In genomic region chr10:93878732-93879131, GRCm38 (mm10) we compare ENCODE assay signal across 41 mouse cellular contexts. TPM values are rescaled to one million over a fixed set of nuclear protein-coding genes. Genes with fewer than 3 reads are reported as not detected.
"Had no signal": no experiment of that assay in that cellular context is flagged by ENCODE, and none has a peak within 500 bp of the region (broad histone marks: within the 10 kb centered on the region; RNA-seq: fewer than 3 reads in every experiment).

No protein-coding gene starts in this region.

- H3K27me3 ChIP-seq: limb, embryonic 12.5 days; limb, embryonic 13.5 days; limb, embryonic 15.5 days; liver, embryonic 12.5 days; liver, embryonic 13.5 days; liver, embryonic 15.5 days; lung, embryonic 15.5 days; megakaryocyte, embryonic 14.5 days; midbrain, embryonic 12.5 days; midbrain, embryonic 13.5 days; midbrain, embryonic 15.5 days; neural tube, embryonic 12.5 days; neural tube, embryonic 13.5 days had no signal

- H3K27ac ChIP-seq: limb, embryonic 10.5 days; limb, embryonic 12.5 days; limb, embryonic 13.5 days; limb, embryonic 15.5 days; liver, embryonic 12.5 days; liver, embryonic 13.5 days; liver, embryonic 14.5 days; liver, embryonic 15.5 days; lung, embryonic 15.5 days; macrophage; midbrain, embryonic 10.5 days; midbrain, embryonic 12.5 days; midbrain, embryonic 13.5 days; midbrain, embryonic 15.5 days; neural tube, embryonic 12.5 days; neural tube, embryonic 13.5 days had no signal

- H3K4me3 ChIP-seq: limb, embryonic 10.5 days; limb, embryonic 12.5 days; limb, embryonic 13.5 days; limb, embryonic 15.5 days; liver, embryonic 12.5 days; liver, embryonic 13.5 days; liver, embryonic 15.5 days; lung, embryonic 15.5 days; megakaryocyte, embryonic 14.5 days; midbrain, embryonic 10.5 days; midbrain, embryonic 12.5 days; midbrain, embryonic 13.5 days; midbrain, embryonic 15.5 days; myocyte; neural tube, embryonic 12.5 days; neural tube, embryonic 13.5 days had no signal

- H3K4me2 ChIP-seq: limb, embryonic 12.5 days; limb, embryonic 13.5 days; limb, embryonic 15.5 days; liver, embryonic 11.5 days; liver, embryonic 12.5 days; liver, embryonic 13.5 days; liver, embryonic 15.5 days; lung, embryonic 14.5 days; lung, embryonic 15.5 days; midbrain, embryonic 11.5 days; midbrain, embryonic 12.5 days; midbrain, embryonic 13.5 days; midbrain, embryonic 15.5 days; neural tube, embryonic 12.5 days; neural tube, embryonic 13.5 days had no signal

- H3K9me3 ChIP-seq: limb, embryonic 10.5 days; limb, embryonic 12.5 days; limb, embryonic 13.5 days; limb, embryonic 15.5 days; liver, embryonic 12.5 days; liver, embryonic 13.5 days; liver, embryonic 15.5 days; lung, embryonic 15.5 days; megakaryocyte, embryonic 14.5 days; midbrain, embryonic 10.5 days; midbrain, embryonic 12.5 days; midbrain, embryonic 13.5 days; midbrain, embryonic 15.5 days; neural tube, embryonic 12.5 days; neural tube, embryonic 13.5 days had no signal

- DNase-seq: left cerebral cortex, postnatal 4 days; liver; liver, embryonic 13.5 days; liver, postnatal 0 days; lung, adult 18-20 months; lung, adult 2 months; lung, embryonic 14.5 days; lung, postnatal 10 days; lung, postnatal 14 days; lung, postnatal 36 days; lung, postnatal 4 days; midbrain, embryonic 14.5 days had no signal

- H3K9ac ChIP-seq: limb, embryonic 12.5 days; limb, embryonic 13.5 days; limb, embryonic 15.5 days; liver, embryonic 12.5 days; liver, embryonic 13.5 days; liver, embryonic 14.5 days; liver, embryonic 15.5 days; liver, postnatal 0 days; lung, embryonic 14.5 days; lung, embryonic 15.5 days; midbrain, embryonic 12.5 days; midbrain, embryonic 13.5 days; midbrain, embryonic 15.5 days; neural tube, embryonic 12.5 days; neural tube, embryonic 13.5 days had no signal

- H3K4me1 ChIP-seq: limb, embryonic 12.5 days; limb, embryonic 13.5 days; limb, embryonic 15.5 days; lung, embryonic 15.5 days; midbrain, embryonic 10.5 days; midbrain, embryonic 12.5 days; midbrain, embryonic 13.5 days; midbrain, embryonic 15.5 days; neural tube, embryonic 12.5 days; neural tube, embryonic 13.5 days had no signal

- ATAC-seq: liver, embryonic 12.5 days; liver, postnatal 0 days; lung, postnatal 0 days; midbrain, embryonic 13.5 days; midbrain, embryonic 15.5 days; midbrain, embryonic 16.5 days had no signal

RNA-seq across cellular contexts. Expression of gene Usp44, which starts 47.4 kb away (rescaled TPM):
- total RNA-seq: left cerebral cortex, postnatal 14 days; left cerebral cortex, postnatal 25 days; left cerebral cortex, postnatal 36 days; liver, adult 2 months; megakaryocyte, adult 5-6 weeks; megakaryocyte-erythroid progenitor cell, adult 5-6 weeks; monocyte, adult 5-6 weeks had no signal
- polyA plus RNA-seq: liver, adult 2 months; macrophage; midbrain, postnatal 0 days had no signal
